Mouse (Mus musculus): ENCODE measurements around the gene Atrnl1.

DNA sequence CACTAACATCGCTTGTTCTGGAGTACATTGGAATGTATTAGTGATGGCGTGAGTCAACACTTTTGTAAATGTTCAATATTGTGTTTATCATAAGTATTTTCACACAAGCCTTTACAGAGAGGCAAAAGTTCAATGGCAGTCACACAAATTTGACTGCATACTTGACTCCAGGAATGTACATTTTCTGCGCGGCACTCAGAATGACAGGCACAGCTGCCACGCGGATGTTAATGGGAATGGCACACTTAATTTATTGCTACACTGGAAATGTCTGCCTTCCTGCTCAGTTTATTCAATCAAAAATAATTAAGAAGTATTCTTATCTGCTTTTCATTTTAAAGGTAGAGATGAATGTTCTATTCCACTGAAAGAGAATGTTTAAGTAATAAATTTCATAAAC lies 227.0 kb downstream of the Atrnl1 start:
- TF ChIP-seq POLR2A (IDR thresholded peaks at IDR 0.05; ENCODE audit: extremely low read depth, insufficient read depth, low read length) (no peak), CTCF (IDR thresholded peaks at IDR 0.05; ENCODE audit: extremely low read depth, insufficient read depth, low read length) (no peak)
